Mouse (Mus musculus) heart, adult 8-10 months (tissue): ENCODE data around the gene 2010111I01Rik. TPM values are rescaled to one million over a fixed set of nuclear protein-coding genes. Genes with fewer than 3 reads are reported as not detected.

Experiments
- DNase-seq: peaks from one replicate; pipeline ENCODE4 v3.0.0; 2022; ENCODE audit warnings: low spot score
- total RNA-seq, 4 experiments: library from RNA; stranded (reverse); gene quantifications; 2 replicates each; pipeline ENCODE4 v1.2.4; 2022

Gene 2010111I01Rik
- total RNA-seq, 4 experiments from 2014 or later: 91.5 to 112 (median 98.3) TPM

- peak; percentile 79 for DNase-seq
Observed at GRCm38 (mm10) chr13:63112043-63112597, 147.4 kb downstream of the 2010111I01Rik start.

GRCm38 (mm10) chr13:63112598-63113372, 148.1 kb downstream of the 2010111I01Rik start:
- no peak for DNase-seq

GRCm38 (mm10) chr13:63113881-63114301, 149.2 kb downstream of the 2010111I01Rik start:
- no peak for DNase-seq

GRCm38 (mm10) chr13:63115187-63115784, 150.6 kb downstream of the 2010111I01Rik start:
- DNase-seq: no peak

GRCm38 (mm10) chr13:63117495-63118184, 152.9 kb downstream of the 2010111I01Rik start:
- DNase-seq: no peak

GRCm38 (mm10) chr13:63118682-63119081, 154.0 kb downstream of the 2010111I01Rik start:
- no peak for DNase-seq

- no peak for DNase-seq
Observed at GRCm38 (mm10) chr13:63120296-63120695, 155.6 kb downstream of the 2010111I01Rik start.

- DNase-seq: no peak
Observed at GRCm38 (mm10) chr13:63121747-63122146, 157.1 kb downstream of the 2010111I01Rik start.

GRCm38 (mm10) chr13:63126206-63126605, 161.5 kb downstream of the 2010111I01Rik start:
- DNase-seq: no peak

GRCm38 (mm10) chr13:63127516-63127915, 162.8 kb downstream of the 2010111I01Rik start:
- no peak for DNase-seq

GRCm38 (mm10) chr13:63134879-63135421, 170.3 kb downstream of the 2010111I01Rik start:
- DNase-seq: no peak

- DNase-seq: no peak
Observed at GRCm38 (mm10) chr13:63135994-63136393, 171.3 kb downstream of the 2010111I01Rik start.

- no peak for DNase-seq
Observed at GRCm38 (mm10) chr13:63136775-63137174, 172.1 kb downstream of the 2010111I01Rik start.

GRCm38 (mm10) chr13:63138376-63139048, 173.8 kb downstream of the 2010111I01Rik start:
- no peak for DNase-seq

GRCm38 (mm10) chr13:63139463-63140226, 175.0 kb downstream of the 2010111I01Rik start:
- no peak for DNase-seq

- peak; percentile 57 for DNase-seq
Observed at GRCm38 (mm10) chr13:63140784-63141183, 176.1 kb downstream of the 2010111I01Rik start.

GRCm38 (mm10) chr13:63141275-63141674, 176.6 kb downstream of the 2010111I01Rik start:
- peak; percentile 0 for DNase-seq

- no peak for DNase-seq
Observed at GRCm38 (mm10) chr13:63146604-63147188, 182.0 kb downstream of the 2010111I01Rik start.

- DNase-seq: no peak
Observed at GRCm38 (mm10) chr13:63148157-63148556, 183.5 kb downstream of the 2010111I01Rik start.

GRCm38 (mm10) chr13:63150470-63151020, 185.9 kb downstream of the 2010111I01Rik start:
- no peak for DNase-seq
